ENCODE assay signal across 34 mouse cellular contexts in genomic region chr12:102787927-102788326, GRCm38 (mm10). TPM values are rescaled to one million over a fixed set of nuclear protein-coding genes. Genes with fewer than 3 reads are reported as not detected.
A peak's percentile ranks its signal among the peaks of the same experiment; 100 is the strongest.
DNase-seq lines count a peak whose midpoint lies in the region; ATAC-seq lines count a peak whose summit lies in the region.
"Had no signal": no experiment of that assay in that cellular context is flagged by ENCODE, and none has a peak within 500 bp of the region (broad histone marks: within the 10 kb centered on the region; RNA-seq: fewer than 3 reads in every experiment).

No protein-coding gene starts in this region.

- H3K9me3 ChIP-seq in liver, embryonic 12.5 days (replicated peaks): no peaks in the 10 kb centered on the region
- H3K9me3 ChIP-seq: G1E; heart, embryonic 15.5 days; hindbrain, embryonic 15.5 days; limb, embryonic 15.5 days; midbrain, embryonic 10.5 days had no signal

- peaks cover 88% of the 10 kb centered on the region for H3K36me3 ChIP-seq in liver, embryonic 12.5 days

- 72% methylated on average over 7 of the region's 7 CpGs for WGBS in liver, embryonic 12.5 days (ENCODE audit: insufficient replicate concordance)

- 0 out of 2 replicates have a peak, but pooled peaks have one; percentile 19 for ATAC-seq in erythroid progenitor cell, adult 5-6 weeks (replicated peaks; ENCODE audit: low FRiP score, poor library complexity, severe bottlenecking)
- peak; percentile 75 for ATAC-seq in liver, embryonic 12.5 days
- ATAC-seq: Patski had no signal

- H3K27me3 ChIP-seq in liver, embryonic 12.5 days (replicated peaks): no peaks in the 10 kb centered on the region
- H3K27me3 ChIP-seq: CH12.LX; heart, embryonic 15.5 days; hindbrain, embryonic 15.5 days; limb, embryonic 15.5 days; Patski had no signal

- no peak overlapping the region for H3K4me3 ChIP-seq in liver, embryonic 12.5 days
- H3K4me3 ChIP-seq: heart, embryonic 15.5 days; hindbrain, embryonic 15.5 days; limb, embryonic 15.5 days; midbrain, embryonic 10.5 days had no signal

- no peaks in the 10 kb centered on the region for H3K4me1 ChIP-seq in liver, embryonic 12.5 days
- H3K4me1 ChIP-seq: heart, embryonic 15.5 days; hindbrain, embryonic 15.5 days; limb, embryonic 15.5 days; midbrain, embryonic 10.5 days had no signal

- no peak overlapping the region for H3K4me2 ChIP-seq in liver, embryonic 12.5 days
- H3K4me2 ChIP-seq: heart, embryonic 15.5 days; hindbrain, embryonic 15.5 days; limb, embryonic 15.5 days had no signal

- H3K27ac ChIP-seq in liver, embryonic 12.5 days: peak overlapping the region; percentile 47
- H3K27ac ChIP-seq: heart, embryonic 15.5 days; hindbrain, embryonic 15.5 days; limb, embryonic 15.5 days; midbrain, embryonic 10.5 days had no signal

- no peak overlapping the region for H3K9ac ChIP-seq in liver, embryonic 12.5 days
- H3K9ac ChIP-seq: heart, embryonic 15.5 days; hindbrain, embryonic 15.5 days; limb, embryonic 15.5 days had no signal

- peak; percentile 60 to 80 for DNase-seq in thymus, adult 18-20 months
- DNase-seq in thymus, postnatal 36 days: peak; percentile 62 to 85
- DNase-seq in left cerebral cortex, adult 11 months (ENCODE audit: low spot score): no peak
- no peak for DNase-seq in cerebellum, adult 8-10 months
- DNase-seq in B cell, adult 2 months: no peak
- DNase-seq: cerebellum, adult 11-12 months; cerebellum, postnatal 14 days; heart, postnatal 4 days; left cerebral cortex, postnatal 4 days; right cerebral cortex, adult 18-20 months; right cerebral cortex, postnatal 4 days had no signal

RNA-seq across cellular contexts. Expression of gene Gm20604, which starts 29.5 kb away (rescaled TPM):
- 6.1 and 21.0 TPM in 2 replicates for total RNA-seq in erythroid progenitor cell, adult 5-6 weeks (2015; ENCODE audit: low replicate concordance)
- total RNA-seq in erythroid progenitor cell, adult 5-6 weeks (2017; ENCODE audit: low replicate concordance): 9.1 and 12.9 TPM in 2 replicates
- polyA plus RNA-seq in liver, embryonic 12.5 days (2016; fragmentation: Nextera tagmentation; extraction: Ambion mirVana): 11.8 and 12.4 TPM in 2 replicates

RNA-seq across cellular contexts. Expression of gene Ubr7, which starts 30.2 kb away (rescaled TPM):
- total RNA-seq in erythroid progenitor cell, adult 5-6 weeks (2015; ENCODE audit: low replicate concordance): 15.5 and 16.6 TPM in 2 replicates
- total RNA-seq in erythroid progenitor cell, adult 5-6 weeks (2017; ENCODE audit: low replicate concordance): 13.8 and 24.4 TPM in 2 replicates
- polyA plus RNA-seq in liver, embryonic 12.5 days (2016; fragmentation: Nextera tagmentation; extraction: Ambion mirVana): 32.1 and 32.4 TPM in 2 replicates

RNA-seq across cellular contexts. Expression of gene Gon7, which starts 30.3 kb away (rescaled TPM):
- 10.5 and 17.2 TPM in 2 replicates for total RNA-seq in erythroid progenitor cell, adult 5-6 weeks (2015; ENCODE audit: low replicate concordance)
- 7.3 and 15.9 TPM in 2 replicates for total RNA-seq in erythroid progenitor cell, adult 5-6 weeks (2017; ENCODE audit: low replicate concordance)
- polyA plus RNA-seq in liver, embryonic 12.5 days (2016; fragmentation: Nextera tagmentation; extraction: Ambion mirVana): 20.6 and 23.2 TPM in 2 replicates

RNA-seq across cellular contexts. Expression of gene Gm28051, which starts 30.4 kb away (rescaled TPM):
- not detected in 2 replicates for total RNA-seq in erythroid progenitor cell, adult 5-6 weeks (2015; ENCODE audit: low replicate concordance)
- not detected in 2 replicates for total RNA-seq in erythroid progenitor cell, adult 5-6 weeks (2017; ENCODE audit: low replicate concordance)
- polyA plus RNA-seq in liver, embryonic 12.5 days (2016; fragmentation: Nextera tagmentation; extraction: Ambion mirVana): 0.48 TPM in 1 of 2 replicates, not detected in the other
- total RNA-seq: adrenal gland, adult 18-20 months; CH12.LX; G1E; gastrocnemius, adult 18-20 months; gastrocnemius, postnatal 4 days; heart, postnatal 4 days; layer of hippocampus, postnatal 10 days; left cerebral cortex, adult 8-10 months; left cerebral cortex, postnatal 4 days had no signal
- polyA plus RNA-seq: embryonic facial prominence, embryonic 11.5 days; forebrain, embryonic 11.5 days; heart, embryonic 15.5 days; hindbrain, embryonic 15.5 days; intestine, embryonic 14.5 days; kidney, embryonic 16.5 days; large intestine, adult 2 months; limb, embryonic 15.5 days; lung, embryonic 16.5 days; midbrain, embryonic 10.5 days; midbrain, postnatal 0 days; neural tube, embryonic 14.5 days; Patski; stomach, embryonic 14.5 days had no signal

RNA-seq across cellular contexts. Expression of gene Tmem251, which starts 44.4 kb away (rescaled TPM):
- 2.9 and 3.4 TPM in 2 replicates for total RNA-seq in erythroid progenitor cell, adult 5-6 weeks (2015; ENCODE audit: low replicate concordance)
- total RNA-seq in erythroid progenitor cell, adult 5-6 weeks (2017; ENCODE audit: low replicate concordance): 2.2 TPM in 1 of 2 replicates, not detected in the other
- 11.5 and 12.3 TPM in 2 replicates for polyA plus RNA-seq in liver, embryonic 12.5 days (2016; fragmentation: Nextera tagmentation; extraction: Ambion mirVana)

Comparison
In these comparisons a context has a peak if more than half of its experiments do, and no peak if none do; other contexts are left out.
1. DNase-seq: peak in thymus, adult 18-20 months (2 of 2) and thymus, postnatal 36 days (2 of 2); none in left cerebral cortex, adult 11 months (single experiment), cerebellum, adult 8-10 months (single experiment) and B cell, adult 2 months (0 of 2).